Mouse (Mus musculus): ENCODE measurements at regions not wholly inside any gene's neighbourhood (a gene's known extent, or its start where the extent isn't known, plus 50 kb on each side); places are given as distances from the start of the nearest gene placed in this dataset.
A peak's percentile ranks its signal among the peaks of the same experiment; 100 is the strongest.
"Not testable (repeated sequence)": the region's sequence is repeated elsewhere in the genome, so short reads cannot be mapped to it uniquely, and the experiment has no call there.

DNA sequence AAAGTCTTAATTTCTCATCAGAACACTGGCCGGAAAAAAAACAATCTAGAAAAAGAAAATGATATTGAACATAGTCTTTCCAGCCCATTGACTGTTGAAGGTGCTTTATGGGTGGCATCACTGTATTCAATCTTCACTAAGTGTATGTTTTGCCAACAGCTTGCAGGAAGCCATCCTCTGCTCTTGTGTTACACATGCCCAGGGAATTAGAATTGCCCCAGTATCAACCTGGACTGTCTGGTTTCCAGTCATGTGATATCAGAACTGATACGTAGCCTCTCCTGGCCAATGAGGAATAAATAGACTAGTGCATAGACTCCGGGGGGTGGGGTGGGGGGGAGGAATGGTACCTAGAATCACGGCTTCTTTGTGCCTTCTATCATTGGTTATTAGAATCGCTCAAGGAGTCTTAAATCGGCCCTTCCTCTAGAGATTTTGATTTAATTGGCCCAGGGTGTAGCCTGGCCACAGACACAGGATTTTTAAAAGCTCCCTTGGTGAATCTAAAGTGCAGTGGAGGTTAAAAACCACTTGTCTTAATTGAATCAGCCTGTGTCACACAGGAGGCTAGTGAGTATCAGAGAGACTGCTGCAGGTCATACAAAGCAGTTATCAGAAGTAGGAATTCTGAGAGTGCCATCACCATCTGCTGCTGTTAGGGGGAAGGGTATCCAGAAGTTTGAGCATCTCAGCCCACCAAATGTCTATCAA is 218.0 kb upstream of the Klf3 start:
- no peaks in the 10 kb centered on the region for H3K9me3 ChIP-seq
- ATAC-seq (ENCODE audit: low FRiP score, low read depth): peak; percentile 62; the same call in 1 of the 2 replicates
- H3K9ac ChIP-seq: no peak overlapping the region
- no peak overlapping the region for H3K4me3 ChIP-seq
- no peaks in the 10 kb centered on the region for H3K27me3 ChIP-seq (replicated peaks)
- no peaks in the 10 kb centered on the region for H3K36me3 ChIP-seq
- H3K27ac ChIP-seq: no peak overlapping the region
- no peak overlapping the region for H3K4me2 ChIP-seq (replicated peaks)
- WGBS: 70% methylated on average over 6 of the region's 6 CpGs
- peaks cover 6% of the 10 kb centered on the region for H3K4me1 ChIP-seq

- no peak overlapping the region for H3K9ac ChIP-seq
- no peaks in the 10 kb centered on the region for H3K9me3 ChIP-seq
- no peak overlapping the region for H3K27ac ChIP-seq
- 88% methylated on average over 6 of the region's 6 CpGs for WGBS
- H3K4me1 ChIP-seq: 0 out of 2 replicates have a peak, but pooled peaks cover 5% of the 10 kb centered on the region
- ATAC-seq (ENCODE audit: low FRiP score, low read depth): no peak
- H3K4me2 ChIP-seq (replicated peaks): no peak overlapping the region
- H3K36me3 ChIP-seq: no peaks in the 10 kb centered on the region
- H3K27me3 ChIP-seq (replicated peaks): no peaks in the 10 kb centered on the region
- H3K4me3 ChIP-seq: no peak overlapping the region
Observed at GRCm38 (mm10) chr5:64586316-64586715, 216.9 kb upstream of the Klf3 start.

- Histone ChIP-seq H3K27me3 (replicated peaks) (no peaks in the 10 kb centered on the region), H3K4me1 (0 out of 2 replicates have a peak, but pooled peaks cover 5% of the 10 kb centered on the region), H3K4me3 (no peak overlapping the region), H3K36me3 (no peaks in the 10 kb centered on the region), H3K9me3 (no peaks in the 10 kb centered on the region), H3K27ac (no peak overlapping the region), H3K9ac (no peak overlapping the region), H3K4me2 (replicated peaks) (no peak overlapping the region)
- 87% methylated on average over 3 of the region's 3 CpGs for WGBS
- ATAC-seq (ENCODE audit: low FRiP score, low read depth): no peak
Observed at GRCm38 (mm10) chr5:64586933-64587332, 216.3 kb upstream of the Klf3 start.

- 0 out of 2 replicates have a peak, but pooled peaks cover 5% of the 10 kb centered on the region for H3K4me1 ChIP-seq
- no peak overlapping the region for H3K9ac ChIP-seq
- H3K36me3 ChIP-seq: no peaks in the 10 kb centered on the region
- no peak overlapping the region for H3K27ac ChIP-seq
- no peaks in the 10 kb centered on the region for H3K27me3 ChIP-seq (replicated peaks)
- ATAC-seq (ENCODE audit: low FRiP score, low read depth): no peak
- H3K4me3 ChIP-seq: no peak overlapping the region
- no peaks in the 10 kb centered on the region for H3K9me3 ChIP-seq
- no peak overlapping the region for H3K4me2 ChIP-seq (replicated peaks)
- 26% methylated on average over 8 of the region's 8 CpGs for WGBS
Observed at GRCm38 (mm10) chr5:64587895-64588738, 215.1 kb upstream of the Klf3 start.

DNA sequence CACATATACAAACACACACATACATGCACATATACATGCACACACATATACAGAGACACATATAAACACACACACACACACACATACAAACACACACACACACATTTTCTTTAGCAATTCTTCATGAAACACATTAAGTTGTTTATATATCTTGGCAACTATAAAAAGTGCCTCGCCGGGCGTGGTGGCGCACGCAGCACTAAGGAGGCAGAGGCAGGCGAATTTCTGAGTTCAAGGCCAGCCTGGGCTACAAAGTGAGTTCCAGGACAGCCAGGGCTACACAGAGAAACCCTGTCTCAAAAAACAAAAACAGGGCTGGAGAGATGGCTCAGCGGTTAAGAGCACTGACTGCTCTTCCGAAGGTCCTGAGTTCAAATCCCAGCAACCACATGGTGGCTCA is 214.4 kb upstream of the Klf3 start:
- not testable (repeated sequence) for H3K4me3 ChIP-seq; H3K27ac ChIP-seq; H3K9ac ChIP-seq; H3K4me2 ChIP-seq (replicated peaks); H3K4me1 ChIP-seq; H3K9me3 ChIP-seq; ATAC-seq (ENCODE audit: low FRiP score, low read depth); H3K36me3 ChIP-seq; H3K27me3 ChIP-seq (replicated peaks)
- WGBS: 97% methylated on average over 8 of the region's 8 CpGs

GRCm38 (mm10) chr5:64590036-64590435 is 213.2 kb upstream of the Klf3 start:
- Histone ChIP-seq H3K27me3 (replicated peaks) (no peaks in the 10 kb centered on the region), H3K36me3 (no peaks in the 10 kb centered on the region), H3K9me3 (no peaks in the 10 kb centered on the region), H3K4me1 (0 out of 2 replicates have a peak, but pooled peaks cover 5% of the 10 kb centered on the region), H3K4me3 (no peak overlapping the region), H3K9ac (no peak overlapping the region), H3K4me2 (replicated peaks) (no peak overlapping the region), H3K27ac (no peak overlapping the region)
- no peak for ATAC-seq (ENCODE audit: low FRiP score, low read depth)
- 85% methylated on average over 5 of the region's 5 CpGs for WGBS

DNA sequence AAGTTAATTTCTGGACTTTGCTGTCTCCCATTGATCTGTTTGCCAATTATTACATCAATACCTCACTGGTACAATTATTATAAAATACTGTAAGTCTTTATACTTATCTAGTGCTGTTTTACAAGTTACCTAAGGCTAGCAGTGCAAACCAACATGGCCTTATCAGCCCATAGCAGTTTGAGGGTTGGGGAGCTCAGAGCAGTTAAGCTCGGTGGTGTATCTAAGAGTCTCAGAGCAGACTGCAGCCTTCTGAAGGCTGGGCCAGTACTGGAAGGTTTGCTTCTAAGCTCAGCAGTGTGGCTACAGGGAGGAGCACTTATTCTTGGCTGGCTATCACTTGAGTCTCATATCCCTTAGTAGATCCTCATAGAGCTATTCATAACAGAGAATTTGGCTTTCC is 212.4 kb upstream of the Klf3 start:
- Histone ChIP-seq H3K27me3 (replicated peaks) (no peaks in the 10 kb centered on the region), H3K4me3 (no peak overlapping the region), H3K36me3 (no peaks in the 10 kb centered on the region), H3K9ac (no peak overlapping the region), H3K9me3 (no peaks in the 10 kb centered on the region), H3K4me2 (replicated peaks) (no peak overlapping the region), H3K27ac (no peak overlapping the region), H3K4me1 (0 out of 2 replicates have a peak, but pooled peaks cover 5% of the 10 kb centered on the region)
- no peak for ATAC-seq (ENCODE audit: low FRiP score, low read depth)
- WGBS: 89% methylated on average over 1 of the region's 1 CpGs

DNA sequence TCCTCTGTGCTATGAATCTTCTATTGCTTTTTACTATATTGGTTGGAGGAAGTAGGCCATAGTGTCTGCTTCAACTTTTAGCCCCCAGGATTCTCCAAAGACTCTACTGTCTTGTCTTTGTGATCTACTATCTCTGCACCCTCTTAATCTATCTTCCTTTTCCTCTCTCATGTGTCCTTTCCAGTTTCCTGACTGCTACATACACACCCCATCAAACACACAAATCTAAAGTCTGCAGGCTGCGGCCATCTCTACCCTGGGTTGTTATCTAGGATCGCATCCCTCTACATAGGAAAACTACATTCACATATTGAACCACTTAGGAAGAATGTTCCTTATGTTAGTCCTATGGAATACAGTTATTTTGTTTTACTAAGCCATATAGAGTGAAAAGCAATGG is 211.4 kb upstream of the Klf3 start:
- H3K36me3 ChIP-seq: no peaks in the 10 kb centered on the region
- no peaks in the 10 kb centered on the region for H3K27me3 ChIP-seq (replicated peaks)
- no peaks in the 10 kb centered on the region for H3K9me3 ChIP-seq
- H3K4me3 ChIP-seq: no peak overlapping the region
- H3K27ac ChIP-seq: no peak overlapping the region
- ATAC-seq (ENCODE audit: low FRiP score, low read depth): no peak
- no peak overlapping the region for H3K4me2 ChIP-seq (replicated peaks)
- WGBS: 96% methylated on average over 2 of the region's 2 CpGs
- no peak overlapping the region for H3K9ac ChIP-seq
- H3K4me1 ChIP-seq: 0 out of 2 replicates have a peak, but pooled peaks cover 5% of the 10 kb centered on the region

DNA sequence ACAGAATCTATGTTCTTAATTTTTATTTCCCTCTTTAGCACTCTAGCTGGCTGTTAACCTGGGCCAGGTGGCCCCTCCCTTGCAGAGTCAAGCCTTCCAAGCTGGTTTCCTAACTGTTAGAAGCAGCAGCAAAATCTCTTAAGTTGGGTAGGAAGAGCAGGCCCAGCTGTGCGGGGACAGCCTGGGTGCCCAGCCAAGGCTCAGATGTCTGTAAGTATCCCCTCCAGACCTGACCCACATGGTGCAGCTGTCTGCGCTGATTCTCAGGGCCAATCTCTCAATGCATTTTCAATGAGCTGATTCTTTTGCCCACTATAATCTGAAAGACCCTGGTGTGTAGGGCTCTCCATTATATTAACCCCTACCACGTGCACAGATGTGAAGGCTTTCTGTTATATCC is 208.0 kb upstream of the Klf3 start:
- Histone ChIP-seq H3K36me3 (no peaks in the 10 kb centered on the region), H3K9me3 (no peaks in the 10 kb centered on the region), H3K27ac (no peak overlapping the region), H3K9ac (no peak overlapping the region), H3K4me2 (replicated peaks) (no peak overlapping the region), H3K4me3 (no peak overlapping the region), H3K27me3 (replicated peaks) (no peaks in the 10 kb centered on the region), H3K4me1 (no peaks in the 10 kb centered on the region; the same call in 1 of the 2 replicates)
- WGBS: 42% methylated on average over 3 of the region's 3 CpGs
- ATAC-seq (ENCODE audit: low FRiP score, low read depth): no peak

DNA sequence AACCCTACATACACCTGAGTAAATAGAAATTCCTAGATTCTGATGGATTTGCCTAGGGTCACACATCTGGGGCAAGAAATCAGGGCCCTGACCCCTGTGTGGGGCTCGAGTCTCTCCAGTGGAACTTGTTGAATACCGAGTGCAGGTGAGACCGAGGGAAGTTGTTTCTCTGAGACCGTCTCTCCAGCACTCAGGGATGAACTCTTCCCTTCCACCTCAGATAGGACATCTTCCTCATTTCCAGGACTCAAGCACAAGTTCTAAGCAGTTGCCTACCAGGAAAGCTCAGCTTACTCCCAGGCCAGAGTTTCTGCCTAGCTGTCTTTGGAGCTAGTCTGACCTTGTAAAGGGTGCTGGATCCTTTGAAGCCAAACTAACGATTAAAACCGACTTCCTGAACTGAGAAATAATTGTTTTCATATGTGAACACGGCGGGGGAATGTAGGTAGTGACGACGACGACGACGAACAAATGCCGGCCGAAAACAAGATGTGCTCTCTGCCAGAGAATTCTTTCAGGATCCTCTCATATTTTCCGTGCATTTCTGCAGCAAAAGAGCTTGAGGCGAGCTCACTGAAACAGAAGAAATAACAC is 207.3 kb upstream of the Klf3 start:
- no peak overlapping the region for H3K27ac ChIP-seq
- no peak overlapping the region for H3K4me2 ChIP-seq (replicated peaks)
- ATAC-seq (ENCODE audit: low FRiP score, low read depth): no peak
- no peaks in the 10 kb centered on the region for H3K36me3 ChIP-seq
- no peak overlapping the region for H3K4me3 ChIP-seq
- no peaks in the 10 kb centered on the region for H3K9me3 ChIP-seq
- H3K27me3 ChIP-seq (replicated peaks): no peaks in the 10 kb centered on the region
- H3K9ac ChIP-seq: no peak overlapping the region
- whole genome bisulfite sequencing: 66% methylated on average over 17 of the region's 17 CpGs
- H3K4me1 ChIP-seq: no peaks in the 10 kb centered on the region; the same call in 1 of the 2 replicates

DNA sequence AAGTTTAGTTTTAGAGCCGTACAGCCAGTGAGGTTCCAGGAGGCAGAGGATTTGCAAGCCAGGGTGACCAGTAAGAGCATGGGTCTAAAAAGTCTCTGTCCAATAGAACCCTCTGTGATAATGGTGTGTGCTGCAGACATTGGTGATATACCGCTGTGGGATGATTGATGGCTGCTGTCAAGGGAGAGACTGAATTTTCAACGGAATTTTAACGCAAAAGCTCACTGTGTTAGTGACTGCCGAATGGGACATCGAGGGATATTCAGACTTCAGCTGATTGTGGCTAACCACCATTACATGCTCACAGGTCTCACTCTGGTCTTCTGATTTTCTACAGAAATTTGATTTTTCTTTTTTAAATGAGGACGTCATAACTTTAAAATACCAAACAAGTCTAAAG is 206.2 kb upstream of the Klf3 start:
- Histone ChIP-seq H3K27me3 (replicated peaks) (no peaks in the 10 kb centered on the region), H3K9ac (no peak overlapping the region), H3K4me1 (no peaks in the 10 kb centered on the region; the same call in 1 of the 2 replicates), H3K27ac (no peak overlapping the region), H3K9me3 (no peaks in the 10 kb centered on the region), H3K4me3 (no peak overlapping the region), H3K36me3 (no peaks in the 10 kb centered on the region), H3K4me2 (replicated peaks) (no peak overlapping the region)
- WGBS: 64% methylated on average over 7 of the region's 7 CpGs
- no peak for ATAC-seq (ENCODE audit: low FRiP score, low read depth)

DNA sequence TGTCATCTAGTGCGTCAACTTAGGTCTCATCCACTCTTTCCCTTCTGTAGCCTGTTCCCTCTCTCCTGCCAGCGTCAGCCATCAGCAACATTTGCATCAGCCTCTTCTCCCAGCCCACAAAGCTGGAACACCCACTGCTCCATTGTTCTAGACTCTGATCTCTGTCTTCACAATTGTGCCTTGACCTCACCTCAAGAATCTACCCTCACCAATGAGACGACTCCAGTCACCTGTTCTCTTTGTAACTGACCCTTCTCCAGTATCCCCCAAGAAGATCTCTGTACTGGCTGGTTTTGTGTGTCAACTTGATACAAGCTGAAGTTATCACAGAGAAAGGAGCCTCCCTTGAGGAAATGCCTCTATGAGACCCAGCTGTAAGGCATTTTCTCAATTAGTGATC is 205.7 kb upstream of the Klf3 start:
- 60% methylated on average over 3 of the region's 3 CpGs for WGBS
- Histone ChIP-seq H3K27ac (no peak overlapping the region), H3K27me3 (replicated peaks) (no peaks in the 10 kb centered on the region), H3K4me2 (replicated peaks) (no peak overlapping the region), H3K4me1 (no peaks in the 10 kb centered on the region; the same call in 1 of the 2 replicates), H3K4me3 (no peak overlapping the region), H3K9me3 (no peaks in the 10 kb centered on the region), H3K9ac (no peak overlapping the region), H3K36me3 (no peaks in the 10 kb centered on the region)
- no peak for ATAC-seq (ENCODE audit: low FRiP score, low read depth)

Data from neural tube, embryonic 12.5 days (tissue).